Mouse (Mus musculus) ES-E14 (cell line): ENCODE measurements around the gene Ccm2.

ENCODE experiments used
- HCFC1 ChIP-seq: IDR thresholded peaks from 2 replicates; pipeline ENCODE4 v1.6.1; 2012; ENCODE audit warnings: low read length, inconsistent platforms, borderline replicate concordance; ENCODE audit not compliant: insufficient read depth
- MAFK ChIP-seq: IDR thresholded peaks from 2 replicates; pipeline ENCODE4 v1.6.1; 2014; ENCODE audit warnings: mild to moderate bottlenecking, low read depth, low read length, inconsistent platforms; ENCODE audit not compliant: insufficient read depth
- ZNF384 ChIP-seq: IDR thresholded peaks from 2 replicates; pipeline ENCODE4 v1.6.1; 2012; ENCODE audit warnings: low read depth, low read length, inconsistent platforms

DNA sequence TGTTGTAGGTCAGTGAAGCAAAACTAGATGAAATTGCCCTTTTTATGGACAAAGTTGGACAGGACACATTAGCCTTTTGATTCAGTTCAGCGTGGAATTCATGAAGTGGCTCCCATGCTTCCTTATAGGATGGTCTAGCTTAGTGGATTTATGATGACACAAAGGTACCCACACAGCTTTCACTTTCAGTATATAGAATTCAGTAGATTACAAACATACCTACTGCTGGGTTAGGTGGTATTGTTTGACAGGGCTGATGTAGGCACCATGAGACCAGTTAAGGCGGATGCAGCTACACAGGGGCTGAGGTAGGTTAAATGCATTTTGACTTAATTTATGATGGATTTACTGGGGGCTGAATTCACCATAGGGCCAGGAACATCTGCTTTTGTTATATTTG, 13.3 kb downstream of the Ccm2 start:
- TF ChIP-seq MAFK (no peak), HCFC1 (no peak), ZNF384 (no peak)
